Mouse (Mus musculus) heart, embryonic 11.5 days (tissue): ENCODE measurements at regions not wholly inside any gene's neighbourhood (a gene's known extent, or its start where the extent isn't known, plus 50 kb on each side); places are given as distances from the start of the nearest gene placed in this dataset.

Experiments
- ATAC-seq: fragments of 200-750 bp; cut with Nextera tagmentation; replicated peaks from 2 replicates; pipeline ENCODE4 v1.8.0; 2017; ENCODE audit warnings: moderate library complexity; ENCODE audit not compliant: insufficient number of reproducible peaks, low FRiP score, low TSS enrichment
- H3K27ac ChIP-seq: fragments of 300-500 bp; sonication (generic); 2 replicates; pipeline ENCODE4 v1.5.1; 2014; ENCODE audit warnings: mild to moderate bottlenecking, low read depth, low read length
- H3K27me3 ChIP-seq: fragments of 300-500 bp; sonication (generic); 2 replicates; pipeline ENCODE4 v1.6.1; 2014; ENCODE audit warnings: mild to moderate bottlenecking, low read length, mixed read lengths; ENCODE audit not compliant: control insufficient read depth, insufficient read depth
- H3K36me3 ChIP-seq: fragments of 300-500 bp; sonication (generic); 2 replicates; pipeline ENCODE4 v1.6.1; 2014; ENCODE audit warnings: mild to moderate bottlenecking, low read length, moderate library complexity, mixed read lengths; ENCODE audit not compliant: control insufficient read depth, insufficient read depth
- H3K4me1 ChIP-seq: fragments of 300-500 bp; sonication (generic); 2 replicates; pipeline ENCODE4 v1.6.1; 2014; ENCODE audit warnings: low read length; ENCODE audit not compliant: control insufficient read depth, insufficient read depth
- H3K4me2 ChIP-seq: fragments of 300-500 bp; sonication (generic); 2 replicates; pipeline ENCODE4 v1.6.1; 2014; ENCODE audit warnings: mild to moderate bottlenecking, moderate library complexity
- H3K4me3 ChIP-seq: fragments of 300-500 bp; sonication (generic); 2 replicates; pipeline ENCODE4 v1.5.1; 2014; ENCODE audit warnings: low read depth, low read length
- H3K9ac ChIP-seq: fragments of 300-500 bp; sonication (generic); 2 replicates; pipeline ENCODE4 v1.6.1; 2014; ENCODE audit warnings: mild to moderate bottlenecking, low read depth, low read length, moderate library complexity
- H3K9me3 ChIP-seq: fragments of 300-500 bp; sonication (generic); replicated peaks from 2 replicates; pipeline ENCODE4 v1.6.1; 2016; ENCODE audit warnings: low read length; ENCODE audit not compliant: control insufficient read depth
- WGBS: fragments of 180-500 bp; shearing (Covaris S2); extraction: QIAGEN DNeasy Blood & Tissue Kit; methylation state at CpG from one replicate; pipeline ENCODE4 v1.1.7; 2014; ENCODE audit not compliant: insufficient replicate concordance; 5-methylcytosine and 5-hydroxymethylcytosine counted together

GRCm38 (mm10) chr13:112236956-112237355 is 51.3 kb upstream of the Ankrd55 start:
- no peak overlapping the region for H3K4me2 ChIP-seq
- H3K27ac ChIP-seq = no peak overlapping the region
- ATAC-seq = no peak
- no peak overlapping the region for H3K9ac ChIP-seq
- no peaks in the 10 kb centered on the region for H3K27me3 ChIP-seq
- no peaks in the 10 kb centered on the region; the same call in 1 of the 2 replicates for H3K9me3 ChIP-seq
- H3K4me1 ChIP-seq = no peaks in the 10 kb centered on the region
- H3K4me3 ChIP-seq = no peak overlapping the region
- H3K36me3 ChIP-seq = no peaks in the 10 kb centered on the region
- WGBS = 65% methylated on average over 6 of the region's 6 CpGs

GRCm38 (mm10) chr13:112237377-112237776 is 50.9 kb upstream of the Ankrd55 start:
- Histone ChIP-seq H3K27ac (no peak overlapping the region), H3K9me3 (no peaks in the 10 kb centered on the region; the same call in 1 of the 2 replicates), H3K4me3 (no peak overlapping the region), H3K4me2 (no peak overlapping the region), H3K36me3 (no peaks in the 10 kb centered on the region), H3K9ac (no peak overlapping the region), H3K27me3 (no peaks in the 10 kb centered on the region), H3K4me1 (no peaks in the 10 kb centered on the region)
- no peak for ATAC-seq
- 72% methylated on average over 5 of the region's 5 CpGs for WGBS

DNA sequence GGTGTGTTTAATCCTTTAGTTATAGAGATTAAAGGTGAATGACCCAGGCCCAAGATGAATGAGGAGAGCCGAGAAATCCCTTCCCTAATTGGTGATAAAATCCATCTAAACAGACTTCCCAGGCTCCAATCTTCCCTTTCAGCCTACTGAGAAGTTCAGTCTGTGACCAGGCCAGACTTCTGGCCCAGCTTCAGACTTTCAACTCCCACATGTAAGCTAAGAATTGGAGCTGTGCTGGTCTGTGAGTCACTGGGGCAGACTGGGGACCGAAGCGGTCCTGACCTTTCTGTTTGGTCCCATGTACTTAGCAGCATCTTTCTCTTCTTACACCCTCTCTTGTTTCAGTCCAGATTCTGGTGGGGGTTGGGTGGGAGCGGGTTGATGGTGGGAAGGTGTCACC is 50.3 kb upstream of the Ankrd55 start:
- H3K27ac ChIP-seq = no peak overlapping the region
- no peaks in the 10 kb centered on the region for H3K36me3 ChIP-seq
- no peaks in the 10 kb centered on the region for H3K27me3 ChIP-seq
- no peak for ATAC-seq
- H3K4me1 ChIP-seq = no peaks in the 10 kb centered on the region
- no peak overlapping the region for H3K9ac ChIP-seq
- 70% methylated on average over 4 of the region's 4 CpGs for WGBS
- H3K9me3 ChIP-seq = no peaks in the 10 kb centered on the region; the same call in 1 of the 2 replicates
- H3K4me2 ChIP-seq = no peak overlapping the region
- H3K4me3 ChIP-seq = no peak overlapping the region
